Mouse (Mus musculus) MEL (cell line): Measurements from ENCODE around the gene Ccsap. TPM values are rescaled to one million over a fixed set of nuclear protein-coding genes. Genes with fewer than 3 reads are reported as not detected.
A peak's percentile ranks its signal among the peaks of the same experiment; 100 is the strongest.

Source experiments
- DNase-seq: peaks from one replicate; pipeline ENCODE4 v3.0.0; 2011; ENCODE audit warnings: low read depth, low spot score
- H3K27ac ChIP-seq: 2 replicates; pipeline ENCODE4 v1.5.1; 2012; ENCODE audit warnings: low read depth, mild to moderate bottlenecking, control low read depth, low read length, moderate library complexity; ENCODE audit not compliant: control insufficient read depth
- H3K27me3 ChIP-seq, 2 experiments: fragments of 150-350 bp in 1 of 2; sonication (generic) in 1 of 2; 2 replicates each; pipeline ENCODE4 v1.6.1; 2012; ENCODE audit warnings: low read length in 2 of 2, mild to moderate bottlenecking in 2 of 2, improper control_type of control experiment in 1 of 2, moderate library complexity in 1 of 2; ENCODE audit not compliant: insufficient read depth in 2 of 2, control insufficient read depth in 1 of 2
- H3K36me3 ChIP-seq, 2 experiments: 2 replicates each; pipeline ENCODE4 v1.6.1; 2012 to 2014; ENCODE audit warnings: low read length in 2 of 2, improper control_type of control experiment in 1 of 2, inconsistent platforms in 1 of 2, mild to moderate bottlenecking in 1 of 2; ENCODE audit not compliant: insufficient read depth in 2 of 2, control insufficient read depth in 1 of 2
- H3K4me1 ChIP-seq, 2 experiments: fragments of 150-350 bp in 1 of 2; sonication (generic) in 1 of 2; 2 replicates each; pipeline ENCODE4 v1.6.1; 2012; ENCODE audit warnings: low read length in 2 of 2, improper control_type of control experiment in 1 of 2, mild to moderate bottlenecking in 1 of 2; ENCODE audit not compliant: insufficient read depth in 2 of 2, control insufficient read depth in 1 of 2
- H3K4me3 ChIP-seq, 2 experiments: fragments of 150-350 bp in 1 of 2; sonication (generic) in 1 of 2; 2 replicates each; pipeline ENCODE4 v1.5.1; 2012; ENCODE audit warnings: low read depth in 2 of 2, low read length in 2 of 2, mild to moderate bottlenecking in 2 of 2, moderate library complexity in 2 of 2, control low read depth in 1 of 2, improper control_type of control experiment in 1 of 2; ENCODE audit not compliant: control insufficient read depth in 1 of 2, insufficient read depth in 1 of 2
- H3K79me2 ChIP-seq: 2 replicates; pipeline ENCODE4 v1.6.1; 2012; ENCODE audit warnings: mild to moderate bottlenecking, low read length, moderate library complexity; ENCODE audit not compliant: control insufficient read depth, poor library complexity, insufficient read depth
- H3K9ac ChIP-seq: 2 replicates; pipeline ENCODE4 v1.6.1; 2012; ENCODE audit warnings: low read depth, mild to moderate bottlenecking, control low read depth, low read length, moderate library complexity; ENCODE audit not compliant: control insufficient read depth, poor library complexity, severe bottlenecking
- H3K9me3 ChIP-seq: fragments of 150-350 bp; sonication (generic); replicated peaks from 2 replicates; pipeline ENCODE4 v1.6.1; 2012; ENCODE audit warnings: mild to moderate bottlenecking, low read length, improper control_type of control experiment, moderate library complexity; ENCODE audit not compliant: insufficient read depth
- BHLHE40 ChIP-seq: IDR thresholded peaks from 2 replicates; pipeline ENCODE4 v1.6.1; 2012; ENCODE audit warnings: low read depth, mild to moderate bottlenecking, inconsistent platforms, low read length, improper control_type of control experiment, borderline replicate concordance
- CHD1 ChIP-seq: IDR thresholded peaks from 2 replicates; pipeline ENCODE4 v1.6.1; 2012; ENCODE audit warnings: low read depth, mild to moderate bottlenecking, inconsistent platforms, low read length, improper control_type of control experiment
- CHD2 ChIP-seq: IDR thresholded peaks from 2 replicates; pipeline ENCODE4 v1.6.1; 2011; ENCODE audit warnings: low read length, improper control_type of control experiment
- CTCF ChIP-seq, 3 experiments: IDR thresholded peaks in 2 of 3; conservative IDR thresholded peaks in 1 of 3; 2 replicates each; pipeline ENCODE4 v1.5.1; 2011 to 2012; ENCODE audit warnings: low read length in 3 of 3, low read depth in 2 of 3, mild to moderate bottlenecking in 2 of 3, improper control_type of control experiment in 1 of 3, inconsistent platforms in 1 of 3, mixed read lengths in 1 of 3, moderate library complexity in 1 of 3; ENCODE audit not compliant: control insufficient read depth in 1 of 3, insufficient read depth in 1 of 3, poor library complexity in 1 of 3, severe bottlenecking in 1 of 3
- E2F4 ChIP-seq: IDR thresholded peaks from 2 replicates; pipeline ENCODE4 v1.6.1; 2011; ENCODE audit warnings: low read depth, low read length, improper control_type of control experiment, borderline replicate concordance
- ELF1 ChIP-seq: IDR thresholded peaks from 2 replicates; pipeline ENCODE4 v1.6.1; 2014; ENCODE audit warnings: low read depth, mild to moderate bottlenecking, inconsistent platforms, low read length, improper control_type of control experiment, moderate library complexity
- EP300 ChIP-seq, 2 experiments: IDR thresholded peaks; 2 replicates each; pipeline ENCODE4 v1.6.1; 2011; ENCODE audit warnings: improper control_type of control experiment in 2 of 2, low read length in 2 of 2, low read depth in 1 of 2, mild to moderate bottlenecking in 1 of 2
- ETS1 ChIP-seq: IDR thresholded peaks from 2 replicates; pipeline ENCODE4 v1.6.1; 2012; ENCODE audit warnings: low read depth, mild to moderate bottlenecking, inconsistent platforms, low read length, improper control_type of control experiment, moderate library complexity
- GABPA ChIP-seq: IDR thresholded peaks from 2 replicates; pipeline ENCODE4 v1.6.1; 2012; ENCODE audit warnings: low read depth, mild to moderate bottlenecking, inconsistent platforms, low read length, improper control_type of control experiment, moderate library complexity
- HCFC1 ChIP-seq: IDR thresholded peaks from 2 replicates; pipeline ENCODE4 v1.6.1; 2012; ENCODE audit warnings: low read depth, mild to moderate bottlenecking, inconsistent platforms, low read length, improper control_type of control experiment, moderate library complexity
- JUND ChIP-seq: IDR thresholded peaks from 2 replicates; pipeline ENCODE4 v1.6.1; 2011; ENCODE audit warnings: low read depth, mild to moderate bottlenecking, improper control_type of control experiment, low read length
- KAT2A ChIP-seq: conservative IDR thresholded peaks from 2 replicates; pipeline ENCODE4 v1.6.1; 2012; ENCODE audit warnings: low read depth, low read length, improper control_type of control experiment, inconsistent platforms
- MAFK ChIP-seq: IDR thresholded peaks from 2 replicates; pipeline ENCODE4 v1.6.1; 2011; ENCODE audit warnings: low read depth, mild to moderate bottlenecking, low read length, improper control_type of control experiment, borderline replicate concordance
- MAX ChIP-seq: IDR thresholded peaks from 2 replicates; pipeline ENCODE4 v1.6.1; 2011; ENCODE audit warnings: low read length, improper control_type of control experiment
- MAZ ChIP-seq: IDR thresholded peaks from 2 replicates; pipeline ENCODE4 v1.6.1; 2012; ENCODE audit warnings: low read depth, mild to moderate bottlenecking, inconsistent platforms, low read length, improper control_type of control experiment
- MEF2A ChIP-seq: IDR thresholded peaks from 2 replicates; pipeline ENCODE4 v1.6.1; 2014; ENCODE audit warnings: low read depth, mild to moderate bottlenecking, inconsistent platforms, low read length, improper control_type of control experiment; ENCODE audit not compliant: poor library complexity, insufficient replicate concordance, severe bottlenecking; ENCODE audit errors: extremely low read depth
- MXI1 ChIP-seq: IDR thresholded peaks from 2 replicates; pipeline ENCODE4 v1.6.1; 2011; ENCODE audit warnings: mild to moderate bottlenecking, low read depth, low read length, improper control_type of control experiment
- MYB ChIP-seq: IDR thresholded peaks from 2 replicates; pipeline ENCODE4 v1.6.1; 2011; ENCODE audit warnings: mild to moderate bottlenecking, low read depth, low read length, improper control_type of control experiment
- MYC ChIP-seq: IDR thresholded peaks from 2 replicates; pipeline ENCODE4 v1.6.1; 2011; ENCODE audit warnings: low read depth, mild to moderate bottlenecking, low read length, improper control_type of control experiment, moderate library complexity
- NELFE ChIP-seq: IDR thresholded peaks from 2 replicates; pipeline ENCODE4 v1.6.1; 2011; ENCODE audit warnings: low read depth, low read length, improper control_type of control experiment
- NRF1 ChIP-seq: IDR thresholded peaks from 2 replicates; pipeline ENCODE4 v1.6.1; 2014; ENCODE audit warnings: low read depth, mild to moderate bottlenecking, inconsistent platforms, low read length, improper control_type of control experiment, moderate library complexity; ENCODE audit not compliant: poor library complexity, insufficient read depth, severe bottlenecking
- POLR2AphosphoS2 ChIP-seq: IDR thresholded peaks from 2 replicates; pipeline ENCODE4 v1.6.1; 2011; ENCODE audit warnings: low read length, improper control_type of control experiment
- POLR2AphosphoS5 ChIP-seq: IDR thresholded peaks from 2 replicates; pipeline ENCODE4 v1.6.1; 2012; ENCODE audit warnings: low read depth, borderline replicate concordance, mild to moderate bottlenecking, inconsistent platforms, low read length, moderate library complexity, mixed read lengths
- RAD21 ChIP-seq: IDR thresholded peaks from 2 replicates; pipeline ENCODE4 v1.6.1; 2011; ENCODE audit warnings: mild to moderate bottlenecking, low read depth, low read length, improper control_type of control experiment
- RCOR1 ChIP-seq: IDR thresholded peaks from 2 replicates; pipeline ENCODE4 v1.6.1; 2012; ENCODE audit warnings: low read depth, mild to moderate bottlenecking, inconsistent platforms, low read length, improper control_type of control experiment
- SIN3A ChIP-seq: IDR thresholded peaks from 2 replicates; pipeline ENCODE4 v1.6.1; 2012; ENCODE audit warnings: low read length, improper control_type of control experiment, inconsistent platforms
- SMC3 ChIP-seq: IDR thresholded peaks from 2 replicates; pipeline ENCODE4 v1.6.1; 2011; ENCODE audit warnings: low read depth, low read length, improper control_type of control experiment
- TAL1 ChIP-seq: IDR thresholded peaks from 2 replicates; pipeline ENCODE4 v1.6.1; 2012; ENCODE audit warnings: mild to moderate bottlenecking, inconsistent platforms, low read length, moderate library complexity, mixed read lengths
- TBP ChIP-seq: IDR thresholded peaks from 2 replicates; pipeline ENCODE4 v1.8.0; 2011; ENCODE audit warnings: low read depth, low read length, improper control_type of control experiment
- TCF12 ChIP-seq: IDR thresholded peaks from 2 replicates; pipeline ENCODE4 v1.6.1; 2014; ENCODE audit warnings: low read depth, mild to moderate bottlenecking, inconsistent platforms, low read length, improper control_type of control experiment, moderate library complexity
- UBTF ChIP-seq: IDR thresholded peaks from 2 replicates; pipeline ENCODE4 v1.6.1; 2012; ENCODE audit warnings: low read depth, mild to moderate bottlenecking, inconsistent platforms, low read length, improper control_type of control experiment, moderate library complexity, borderline replicate concordance; ENCODE audit not compliant: insufficient read depth
- USF1 ChIP-seq: IDR thresholded peaks from 2 replicates; pipeline ENCODE4 v1.6.1; 2014; ENCODE audit warnings: low read depth, mild to moderate bottlenecking, inconsistent platforms, low read length, improper control_type of control experiment, moderate library complexity
- USF2 ChIP-seq, 2 experiments: IDR thresholded peaks; 2 replicates each; pipeline ENCODE4 v1.6.1; 2011 to 2012; ENCODE audit warnings: improper control_type of control experiment in 2 of 2, low read length in 2 of 2, borderline replicate concordance in 1 of 2, inconsistent platforms in 1 of 2, low read depth in 1 of 2, mild to moderate bottlenecking in 1 of 2; ENCODE audit not compliant: insufficient read depth in 1 of 2
- ZC3H11A ChIP-seq: IDR thresholded peaks from 2 replicates; pipeline ENCODE4 v1.6.1; 2012; ENCODE audit warnings: low read depth, mild to moderate bottlenecking, inconsistent platforms, low read length, improper control_type of control experiment
- ZKSCAN1 ChIP-seq: IDR thresholded peaks from 2 replicates; pipeline ENCODE4 v1.6.1; 2012; ENCODE audit warnings: low read depth, mild to moderate bottlenecking, inconsistent platforms, low read length, improper control_type of control experiment, moderate library complexity
- ZMIZ1 ChIP-seq: IDR thresholded peaks from 2 replicates; pipeline ENCODE4 v1.6.1; 2012; ENCODE audit warnings: low read depth, mild to moderate bottlenecking, inconsistent platforms, low read length, improper control_type of control experiment, moderate library complexity
- ZNF384 ChIP-seq: IDR thresholded peaks from 2 replicates; pipeline ENCODE4 v1.6.1; 2012; ENCODE audit warnings: low read depth, mild to moderate bottlenecking, inconsistent platforms, low read length, improper control_type of control experiment
- polyA plus RNA-seq, 2 experiments: library from polyadenylated mRNA; stranded (reverse) in 1 of 2; unstranded in 1 of 2; fragments of >175 nt in 1 of 2; fragments of >200 nt in 1 of 2; gene quantifications; 2 replicates each; pipeline versions ENCODE4 v1.2.1 to v1.2.4; 2012; ENCODE audit warnings: low replicate concordance in 2 of 2, low read depth in 1 of 2; ENCODE audit not compliant: insufficient read length in 2 of 2, insufficient read depth in 1 of 2, missing spikeins in 1 of 2
- total RNA-seq: library from RNA; depleted of rRNA; stranded (reverse); fragments of 300-350 nt; gene quantifications from 2 replicates; pipeline ENCODE4 v1.2.3, GENCODE M21; 2012

Gene Ccsap
- total and polyA plus RNA-seq, 3 experiments: 6.7 to 12.1 TPM; not detected in 1

DNA sequence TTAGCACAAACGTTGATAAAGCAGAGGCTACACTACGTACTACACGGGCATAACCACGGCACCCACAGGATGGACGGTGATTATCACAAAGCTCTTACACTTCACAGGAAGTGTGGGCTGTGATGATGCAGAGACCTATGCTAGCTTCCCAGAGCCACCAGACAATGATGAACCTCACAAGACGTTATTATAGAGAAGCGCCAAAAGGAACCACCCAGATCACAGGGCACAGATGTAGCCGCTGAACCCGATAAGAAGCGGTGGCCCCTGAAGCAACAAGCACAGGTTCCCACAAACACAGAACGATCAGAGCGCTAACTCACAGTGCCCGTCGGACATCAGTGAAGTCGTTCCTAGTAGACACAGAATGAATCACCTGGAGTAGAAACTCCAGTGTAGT is 62.1 kb downstream of the Ccsap start:
- peak; percentile 97 for DNase-seq
- peak overlapping the region; percentile 92 for H3K27ac ChIP-seq
- no peaks in the 10 kb centered on the region for H3K9me3 ChIP-seq
- peak overlapping the region; percentile 16 to 25 for H3K4me3 ChIP-seq
- no peaks in the 10 kb centered on the region; the same call in 1 of the 2 replicates for H3K79me2 ChIP-seq
- peaks cover 0 to 27% of the 10 kb centered on the region in 2 experiments; a peak in 2 of 4 replicates for H3K36me3 ChIP-seq
- H3K27me3 ChIP-seq: no peaks in the 10 kb centered on the region
- H3K4me1 ChIP-seq: peaks cover 28 to 29% of the 10 kb centered on the region in 2 experiments
- H3K9ac ChIP-seq: peak overlapping the region; percentile 45
- TF ChIP-seq MAFK: no peak
- TF ChIP-seq BHLHE40: peak; percentile 68; the same call in 1 of the 2 replicates
- no peak for TF ChIP-seq KAT2A
- no peak; a peak in 1 of 6 replicates for TF ChIP-seq CTCF (IDR thresholded peaks at IDR 0.05 in 2 of 3, conservative IDR thresholded peaks at IDR 0.05 in 1 of 3; ENCODE audit: control insufficient read depth in 1 of 3, insufficient read depth in 1 of 3, low read depth in 2 of 3, low read length in 3 of 3, poor library complexity in 1 of 3, severe bottlenecking in 1 of 3)
- TF ChIP-seq ZKSCAN1: no peak
- TF ChIP-seq POLR2AphosphoS2: peak; percentile 65
- peak; percentile 68 for TF ChIP-seq MXI1
- TF ChIP-seq MYB: peak; percentile 89
- peak; percentile 59 for TF ChIP-seq MYC
- peak; percentile 96 to 97 for TF ChIP-seq EP300 (IDR thresholded peaks at IDR 0.05; ENCODE audit: low read depth in 1 of 2, low read length in 2 of 2)
- TF ChIP-seq RCOR1: peak; percentile 85
- TF ChIP-seq MAZ: peak; percentile 80
- TF ChIP-seq SMC3: no peak
- peak; percentile 95 for TF ChIP-seq ETS1
- no peak for TF ChIP-seq CHD1
- peak; percentile 38 for TF ChIP-seq CHD2
- TF ChIP-seq ELF1: no peak; the same call in 1 of the 2 replicates
- no peak for TF ChIP-seq GABPA
- TF ChIP-seq USF2 (IDR thresholded peaks at IDR 0.05; ENCODE audit: borderline replicate concordance in 1 of 2, insufficient read depth in 1 of 2, low read depth in 1 of 2, low read length in 2 of 2): no peak
- peak; percentile 21; the same call in 1 of the 2 replicates for TF ChIP-seq ZMIZ1
- TF ChIP-seq USF1: no peak
- TF ChIP-seq SIN3A: peak; percentile 79
- TF ChIP-seq JUND: peak; percentile 79
- TF ChIP-seq TBP: no peak
- TF ChIP-seq MEF2A: no peak
- no peak for TF ChIP-seq E2F4
- TF ChIP-seq MAX: peak; percentile 73
- TF ChIP-seq RAD21: no peak
- TF ChIP-seq TAL1: peak; percentile 95
- no peak for TF ChIP-seq ZNF384
- TF ChIP-seq UBTF: no peak
- 0 out of 2 replicates have a peak, but pooled peaks have one; percentile 12 for TF ChIP-seq HCFC1
- TF ChIP-seq POLR2AphosphoS5: no peak
- peak; percentile 71; the same call in 1 of the 2 replicates for TF ChIP-seq NELFE
- TF ChIP-seq NRF1: 0 out of 2 replicates have a peak, but pooled peaks have one; percentile 15
- peak; percentile 23; the same call in 1 of the 2 replicates for TF ChIP-seq ZC3H11A
- TF ChIP-seq TCF12: peak; percentile 96
